In genomic region chr7:66247274-66248021, GRCm38 (mm10) we compare ENCODE assay signal across 10 mouse cellular contexts.
DNase-seq lines count a peak whose midpoint lies in the region; ATAC-seq and TF ChIP-seq lines count a peak whose summit lies in the region.
"Had no signal": no experiment of that assay in that cellular context is flagged by ENCODE, and none has a peak within 500 bp of the region (broad histone marks: within the 10 kb centered on the region; RNA-seq: fewer than 3 reads in every experiment).

No protein-coding gene starts in this region.

- H3K4me2 ChIP-seq in forebrain, embryonic 13.5 days: peak overlapping the region; percentile 20
- no peak overlapping the region for H3K4me2 ChIP-seq in liver, embryonic 16.5 days (ENCODE audit: low read depth, low read length)

- H3K4me3 ChIP-seq in forebrain, embryonic 13.5 days: no peak overlapping the region
- H3K4me3 ChIP-seq in liver, embryonic 16.5 days (ENCODE audit: low read depth, low read length): no peak overlapping the region
- H3K4me3 ChIP-seq in thymus, adult 2 months (ENCODE audit: control insufficient read depth, insufficient read depth, low read length): no peak overlapping the region

- POLR2A ChIA-PET in Patski (lab: Charles Lee): no interaction called here

- DNase-seq in gastrocnemius, postnatal 14 days: peak; percentile 9
- no peak for DNase-seq in gastrocnemius, postnatal 4 days (ENCODE audit: low spot score in 2 of 2)
- peak; percentile 31 for DNase-seq in Patski (ENCODE audit: low read depth, low spot score)
- peak; percentile 62 to 79 for DNase-seq in layer of hippocampus, adult 18-20 months (ENCODE audit: low spot score in 2 of 2)
- DNase-seq in right cerebral cortex, postnatal 25 days: peak; percentile 59
- DNase-seq in thymus, adult 2 months: no peak

- peak overlapping the region; percentile 48 for H3K27ac ChIP-seq in forebrain, embryonic 13.5 days
- peak overlapping the region; percentile 44; the same call in 1 of the 2 replicates for H3K27ac ChIP-seq in liver, embryonic 16.5 days (ENCODE audit: low read length)
- no peak overlapping the region for H3K27ac ChIP-seq in thymus, adult 2 months (ENCODE audit: control insufficient read depth, insufficient read depth, low read length)
- H3K27ac ChIP-seq: liver, embryonic 14.5 days had no signal

- CTCF ChIA-PET in Patski (lab: Charles Lee): interaction anchor here (1.1 kb wide), 1 partner anchor 127 kb away, joined by 3 read pairs; no protein-coding TSS in a partner anchor

- no peaks in the 10 kb centered on the region for H3K27me3 ChIP-seq in Patski
- H3K27me3 ChIP-seq in forebrain, embryonic 13.5 days: no peaks in the 10 kb centered on the region
- H3K27me3 ChIP-seq in liver, embryonic 16.5 days (ENCODE audit: control insufficient read depth, insufficient read depth, low read depth, low read length): no peaks in the 10 kb centered on the region
- no peaks in the 10 kb centered on the region for H3K27me3 ChIP-seq in thymus, adult 2 months (ENCODE audit: control insufficient read depth, insufficient read depth, low read length)
- H3K27me3 ChIP-seq: CH12.LX had no signal

- TF ChIP-seq POLR2A in thymus, adult 2 months (IDR thresholded peaks at IDR 0.05; ENCODE audit: control insufficient read depth, extremely low read depth, insufficient read depth, low read length, poor library complexity): no peak

- 21% methylated on average over 12 of the region's 12 CpGs for WGBS in forebrain, embryonic 13.5 days
- WGBS in liver, embryonic 16.5 days (ENCODE audit: insufficient replicate concordance): 57% methylated on average over 12 of the region's 12 CpGs
- 68% methylated on average over 12 of the region's 12 CpGs for WGBS in thymus, adult 2 months

- peaks cover 18% of the 10 kb centered on the region for H3K4me1 ChIP-seq in forebrain, embryonic 13.5 days
- H3K4me1 ChIP-seq in liver, embryonic 16.5 days (ENCODE audit: control insufficient read depth, low read depth, low read length): peaks cover 18% of the 10 kb centered on the region
- H3K4me1 ChIP-seq in thymus, adult 2 months (replicated peaks; ENCODE audit: control insufficient read depth, insufficient read depth, low read length): peaks cover 9% of the 10 kb centered on the region; the same call in 1 of the 2 replicates

- in situ Hi-C loops in Patski (cut with MboI; ENCODE audit: low pct_unique_long_range_greater_than_20kb): no loop called here

- no peak for TF ChIP-seq CTCF in Patski (IDR thresholded peaks at IDR 0.05)
- no peak for TF ChIP-seq CTCF in thymus, adult 2 months (IDR thresholded peaks at IDR 0.05; ENCODE audit: borderline replicate concordance, control insufficient read depth, extremely low read depth, insufficient read depth, low read length, poor library complexity)

- no peaks in the 10 kb centered on the region for H3K9me3 ChIP-seq in forebrain, embryonic 13.5 days (replicated peaks)
- H3K9me3 ChIP-seq in liver, embryonic 16.5 days (replicated peaks; ENCODE audit: control insufficient read depth, low read length): no peaks in the 10 kb centered on the region

- H3K36me3 ChIP-seq in forebrain, embryonic 13.5 days (ENCODE audit: poor library complexity, severe bottlenecking): no peaks in the 10 kb centered on the region
- no peaks in the 10 kb centered on the region for H3K36me3 ChIP-seq in liver, embryonic 16.5 days (ENCODE audit: control insufficient read depth, insufficient read depth)
- no peaks in the 10 kb centered on the region for H3K36me3 ChIP-seq in thymus, adult 2 months (ENCODE audit: control insufficient read depth, insufficient read depth, low read length)

- intact Hi-C loops in gastrocnemius, postnatal 14 days (cut with DNase I; ENCODE audit: low total_unique reads): no loop called here

- no peak overlapping the region for H3K9ac ChIP-seq in forebrain, embryonic 13.5 days
- no peak overlapping the region for H3K9ac ChIP-seq in liver, embryonic 16.5 days (ENCODE audit: low read depth, low read length)
- H3K9ac ChIP-seq: liver, embryonic 14.5 days had no signal

- no peak for ATAC-seq in Patski
- ATAC-seq in forebrain, embryonic 13.5 days: peak; percentile 88
- ATAC-seq in liver, embryonic 16.5 days (ENCODE audit: low read depth): no peak

Comparison
In these comparisons a context has a peak if more than half of its experiments do, and no peak if none do; other contexts are left out.
1. DNase-seq: peak in gastrocnemius, postnatal 14 days (single experiment), Patski (single experiment), layer of hippocampus, adult 18-20 months (2 of 2) and right cerebral cortex, postnatal 25 days (single experiment); none in gastrocnemius, postnatal 4 days (0 of 2) and thymus, adult 2 months (single experiment).